Mouse (Mus musculus) embryonic facial prominence, embryonic 13.5 days (tissue): Measurements from ENCODE around the gene Psapl1. TPM values are rescaled to one million over a fixed set of nuclear protein-coding genes. Genes with fewer than 3 reads are reported as not detected.

ENCODE experiments used
- ATAC-seq: fragments of 200-750 bp; cut with Nextera tagmentation; 2 replicates; pipeline ENCODE4 v1.8.0; 2017; ENCODE audit warnings: low read depth; ENCODE audit not compliant: insufficient number of reproducible peaks, insufficient read depth, low FRiP score, low TSS enrichment
- H3K27ac ChIP-seq: fragments of 300-500 bp; sonication (generic); 2 replicates; pipeline ENCODE4 v1.5.1; 2015; ENCODE audit warnings: moderate library complexity, mild to moderate bottlenecking, inconsistent platforms
- H3K27me3 ChIP-seq: fragments of 300-500 bp; sonication (generic); 2 replicates; pipeline ENCODE4 v1.6.1; 2015; ENCODE audit warnings: mild to moderate bottlenecking, inconsistent platforms
- H3K36me3 ChIP-seq: fragments of 300-500 bp; sonication (generic); 2 replicates; pipeline ENCODE4 v1.6.1; 2015; ENCODE audit warnings: mild to moderate bottlenecking, inconsistent platforms
- H3K4me1 ChIP-seq: fragments of 300-500 bp; sonication (generic); 2 replicates; pipeline ENCODE4 v1.6.1; 2015; ENCODE audit warnings: inconsistent platforms
- H3K4me2 ChIP-seq: fragments of 300-500 bp; sonication (generic); 2 replicates; pipeline ENCODE4 v1.6.1; 2015; ENCODE audit warnings: moderate library complexity, mild to moderate bottlenecking, inconsistent platforms
- H3K4me3 ChIP-seq: fragments of 300-500 bp; sonication (generic); 2 replicates; pipeline ENCODE4 v1.5.1; 2015; ENCODE audit warnings: mild to moderate bottlenecking, inconsistent platforms
- H3K9ac ChIP-seq: fragments of 300-500 bp; sonication (generic); 2 replicates; pipeline ENCODE4 v1.6.1; 2015; ENCODE audit warnings: mild to moderate bottlenecking, inconsistent platforms
- H3K9me3 ChIP-seq: fragments of 300-500 bp; sonication (generic); 2 replicates; pipeline ENCODE4 v1.6.1; 2016; ENCODE audit warnings: inconsistent platforms
- WGBS: fragments of 180-500 bp; shearing (Covaris S2); methylation state at CpG from one replicate; pipeline ENCODE4 v1.1.7; 2015; ENCODE audit warnings: mixed read lengths; 5-methylcytosine and 5-hydroxymethylcytosine counted together
- polyA plus RNA-seq: library from polyadenylated mRNA; unstranded; fragments of >200 nt; fragmentation: Nextera tagmentation; extraction: Ambion mirVana; gene quantifications from 2 replicates; pipeline ENCODE4 v1.2.1, GENCODE M21; 2015

Psapl1 gene
- polyA plus RNA-seq, 1 experiment from 2014 or later, result 2.3 TPM

- no peaks in the 10 kb centered on the region for H3K9me3 ChIP-seq
- 85% methylated on average over 7 of the region's 7 CpGs for WGBS
- no peak overlapping the region for H3K4me2 ChIP-seq
- H3K4me3 ChIP-seq, result no peak overlapping the region
- no peaks in the 10 kb centered on the region for H3K4me1 ChIP-seq
- ATAC-seq, result no peak
- no peaks in the 10 kb centered on the region for H3K36me3 ChIP-seq
- H3K9ac ChIP-seq, result no peak overlapping the region
- H3K27ac ChIP-seq, result no peak overlapping the region
- H3K27me3 ChIP-seq, result no peaks in the 10 kb centered on the region
Measured at GRCm38 (mm10) chr5:36182326-36182725, 21.5 kb upstream of the Psapl1 start.

DNA sequence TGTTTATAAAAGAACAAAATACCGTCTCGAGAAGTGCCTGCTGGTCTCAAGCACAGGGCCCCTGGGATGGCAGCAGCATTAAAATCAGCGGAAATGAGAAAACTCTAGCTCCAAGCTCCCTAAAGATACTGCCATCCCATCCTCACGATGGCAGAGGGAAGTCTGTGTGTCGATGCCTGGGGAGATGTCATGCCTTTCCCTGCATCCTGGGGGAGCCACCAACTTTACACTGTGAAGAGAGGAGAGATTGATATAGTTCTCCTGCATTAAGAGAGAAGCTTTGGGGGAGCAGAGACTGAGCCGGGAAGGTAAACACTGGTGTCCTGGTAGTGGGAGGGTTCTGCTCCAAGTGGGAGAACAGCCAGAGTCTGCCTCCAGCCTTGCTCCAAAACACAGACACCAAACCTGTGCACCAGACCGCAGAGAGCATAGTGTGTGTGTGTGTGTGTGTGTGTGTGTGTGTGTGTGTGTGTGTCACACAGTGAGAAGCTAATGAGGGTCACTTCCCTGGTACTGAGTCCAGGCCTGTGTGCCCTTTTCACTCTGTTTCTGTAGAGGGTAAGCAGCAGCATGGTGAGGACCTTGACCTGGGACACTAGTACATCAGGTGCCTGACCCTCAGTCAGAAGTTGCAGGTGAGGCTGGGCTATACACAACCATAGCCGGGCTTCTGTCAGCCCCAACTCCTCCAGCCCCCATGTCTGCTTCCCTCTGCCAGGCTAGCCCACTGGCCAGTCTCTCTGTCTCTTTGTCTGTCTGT, 17.3 kb upstream of the Psapl1 start:
- 59% methylated on average over 8 of the region's 8 CpGs for WGBS
- Histone ChIP-seq H3K4me1 (peaks cover 7% of the 10 kb centered on the region; the same call in 1 of the 2 replicates), H3K9ac (no peak overlapping the region), H3K4me3 (no peak overlapping the region), H3K36me3 (no peaks in the 10 kb centered on the region), H3K4me2 (no peak overlapping the region), H3K27me3 (no peaks in the 10 kb centered on the region), H3K9me3 (no peaks in the 10 kb centered on the region), H3K27ac (no peak overlapping the region)
- no peak for ATAC-seq

DNA sequence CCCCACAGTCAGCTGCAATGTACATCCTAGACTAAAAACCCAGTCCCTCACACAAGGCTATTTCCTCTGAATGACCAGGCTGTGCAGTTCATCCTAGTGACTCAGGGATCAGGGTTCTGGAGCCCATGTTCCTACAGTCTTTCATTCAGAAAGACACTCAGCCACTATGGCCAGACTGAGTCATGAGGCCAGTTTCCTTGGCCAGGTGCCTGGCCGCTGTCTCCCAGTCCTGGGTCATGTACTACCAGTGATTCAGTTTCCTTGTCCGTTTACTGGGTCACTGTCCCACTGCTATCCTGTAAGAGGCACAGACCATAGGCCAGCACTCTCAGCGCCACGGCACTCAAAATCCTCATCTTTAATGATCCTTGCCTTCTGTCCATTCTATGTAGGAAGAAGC, 15.5 kb upstream of the Psapl1 start:
- H3K27ac ChIP-seq, result no peak overlapping the region
- H3K4me2 ChIP-seq, result no peak overlapping the region
- no peaks in the 10 kb centered on the region for H3K36me3 ChIP-seq
- H3K4me3 ChIP-seq, result no peak overlapping the region
- peaks cover 15% of the 10 kb centered on the region for H3K4me1 ChIP-seq
- H3K9me3 ChIP-seq, result no peaks in the 10 kb centered on the region
- no peaks in the 10 kb centered on the region for H3K27me3 ChIP-seq
- 87% methylated on average over 4 of the region's 4 CpGs for WGBS
- ATAC-seq, result no peak
- H3K9ac ChIP-seq, result no peak overlapping the region

GRCm38 (mm10) chr5:36191285-36191684, 12.5 kb upstream of the Psapl1 start:
- no peaks in the 10 kb centered on the region for H3K9me3 ChIP-seq
- H3K4me1 ChIP-seq, result peaks cover 29% of the 10 kb centered on the region
- no peaks in the 10 kb centered on the region for H3K36me3 ChIP-seq
- ATAC-seq, result no peak
- H3K27ac ChIP-seq, result no peak overlapping the region
- no peak overlapping the region for H3K9ac ChIP-seq
- H3K4me2 ChIP-seq, result no peak overlapping the region
- 88% methylated on average over 4 of the region's 4 CpGs for WGBS
- H3K27me3 ChIP-seq, result no peaks in the 10 kb centered on the region
- no peak overlapping the region for H3K4me3 ChIP-seq

DNA sequence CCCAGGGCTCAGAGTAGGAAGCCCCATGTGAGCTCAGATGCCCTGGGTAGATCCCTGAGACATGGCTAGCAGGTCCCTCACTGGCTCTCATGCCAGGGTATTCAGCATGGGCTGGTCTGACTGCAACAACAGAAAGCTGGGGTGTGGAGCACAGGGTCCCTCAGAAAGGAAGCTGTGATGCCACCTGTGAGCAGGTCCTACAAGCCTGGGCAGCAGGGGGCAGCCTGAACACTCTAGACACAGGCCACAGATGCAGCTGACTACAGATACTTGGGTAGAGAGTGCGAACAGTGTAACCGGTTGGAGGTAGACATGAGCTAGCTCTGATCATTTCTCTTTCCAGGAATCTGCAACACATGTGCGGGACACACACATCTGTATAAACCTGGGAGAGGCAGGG, 11.9 kb upstream of the Psapl1 start:
- no peaks in the 10 kb centered on the region for H3K9me3 ChIP-seq
- 76% methylated on average over 3 of the region's 3 CpGs for WGBS

GRCm38 (mm10) chr5:36192677-36193076, 11.1 kb upstream of the Psapl1 start:
- Histone ChIP-seq H3K4me2 (no peak overlapping the region), H3K4me3 (no peak overlapping the region), H3K36me3 (no peaks in the 10 kb centered on the region), H3K4me1 (peaks cover 29% of the 10 kb centered on the region), H3K9me3 (no peaks in the 10 kb centered on the region), H3K27ac (no peak overlapping the region), H3K9ac (no peak overlapping the region), H3K27me3 (no peaks in the 10 kb centered on the region)
- 73% methylated on average over 2 of the region's 2 CpGs for WGBS
- no peak for ATAC-seq

More for the DNA sequence above, 11.9 kb upstream of the Psapl1 start:
- Histone ChIP-seq H3K36me3 (no peaks in the 10 kb centered on the region), H3K9ac (no peak overlapping the region), H3K4me1 (peaks cover 29% of the 10 kb centered on the region), H3K27ac (no peak overlapping the region; the same call in 1 of the 2 replicates), H3K4me3 (no peak overlapping the region), H3K4me2 (no peak overlapping the region), H3K27me3 (no peaks in the 10 kb centered on the region)
- no peak for ATAC-seq

- no peak for ATAC-seq
- H3K9me3 ChIP-seq, result no peaks in the 10 kb centered on the region
- no peak overlapping the region for H3K9ac ChIP-seq
- H3K4me3 ChIP-seq, result no peak overlapping the region
- H3K36me3 ChIP-seq, result no peaks in the 10 kb centered on the region
- no peak overlapping the region for H3K27ac ChIP-seq
- H3K27me3 ChIP-seq, result no peaks in the 10 kb centered on the region
- no peak overlapping the region for H3K4me2 ChIP-seq
- WGBS, result 47% methylated on average over 4 of the region's 4 CpGs
- peaks cover 29% of the 10 kb centered on the region for H3K4me1 ChIP-seq
Measured at GRCm38 (mm10) chr5:36194631-36195030, 9.2 kb upstream of the Psapl1 start.

DNA sequence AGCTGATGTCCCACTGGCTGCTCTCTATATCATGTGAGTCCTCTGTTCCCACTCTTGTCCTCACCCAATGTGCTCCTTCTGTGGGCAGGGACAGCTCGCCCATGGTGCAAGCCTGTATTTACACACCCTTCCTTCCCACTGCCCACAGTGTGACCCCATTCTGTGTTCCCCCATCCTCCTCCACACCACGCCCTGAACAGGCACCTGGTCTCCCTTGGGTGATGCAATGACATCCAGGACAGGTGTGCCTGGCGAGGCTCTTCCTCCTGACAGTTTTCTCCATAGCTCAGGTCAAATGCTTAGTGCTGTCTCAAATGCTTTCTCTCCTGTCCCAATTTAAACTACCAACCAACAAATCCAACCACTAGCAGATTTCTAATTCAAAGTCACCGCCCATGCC, 8.4 kb upstream of the Psapl1 start:
- Histone ChIP-seq H3K9me3 (no peaks in the 10 kb centered on the region), H3K4me3 (no peak overlapping the region), H3K9ac (no peak overlapping the region), H3K36me3 (no peaks in the 10 kb centered on the region), H3K4me1 (peaks cover 29% of the 10 kb centered on the region), H3K27me3 (no peaks in the 10 kb centered on the region), H3K4me2 (no peak overlapping the region), H3K27ac (no peak overlapping the region)
- WGBS, result 82% methylated on average over 4 of the region's 4 CpGs
- no peak for ATAC-seq

- H3K36me3 ChIP-seq, result no peaks in the 10 kb centered on the region
- no peak overlapping the region for H3K4me3 ChIP-seq
- no peak for ATAC-seq
- H3K9ac ChIP-seq, result no peak overlapping the region
- H3K27ac ChIP-seq, result no peak overlapping the region
- no peaks in the 10 kb centered on the region for H3K27me3 ChIP-seq
- no peaks in the 10 kb centered on the region for H3K9me3 ChIP-seq
- peaks cover 8% of the 10 kb centered on the region for H3K4me1 ChIP-seq
- H3K4me2 ChIP-seq, result no peak overlapping the region
- WGBS, result 68% methylated on average over 1 of the region's 1 CpGs
Measured at GRCm38 (mm10) chr5:36199519-36199918, 4.3 kb upstream of the Psapl1 start.

GRCm38 (mm10) chr5:36202781-36203180, 1.0 kb upstream of the Psapl1 start:
- ATAC-seq, result no peak
- Histone ChIP-seq H3K36me3 (no peaks in the 10 kb centered on the region), H3K9me3 (no peaks in the 10 kb centered on the region), H3K9ac (no peak overlapping the region), H3K27me3 (no peaks in the 10 kb centered on the region), H3K4me3 (no peak overlapping the region), H3K4me1 (no peaks in the 10 kb centered on the region), H3K27ac (no peak overlapping the region; the same call in 1 of the 2 replicates), H3K4me2 (no peak overlapping the region)
- 67% methylated on average over 5 of the region's 5 CpGs for WGBS

DNA sequence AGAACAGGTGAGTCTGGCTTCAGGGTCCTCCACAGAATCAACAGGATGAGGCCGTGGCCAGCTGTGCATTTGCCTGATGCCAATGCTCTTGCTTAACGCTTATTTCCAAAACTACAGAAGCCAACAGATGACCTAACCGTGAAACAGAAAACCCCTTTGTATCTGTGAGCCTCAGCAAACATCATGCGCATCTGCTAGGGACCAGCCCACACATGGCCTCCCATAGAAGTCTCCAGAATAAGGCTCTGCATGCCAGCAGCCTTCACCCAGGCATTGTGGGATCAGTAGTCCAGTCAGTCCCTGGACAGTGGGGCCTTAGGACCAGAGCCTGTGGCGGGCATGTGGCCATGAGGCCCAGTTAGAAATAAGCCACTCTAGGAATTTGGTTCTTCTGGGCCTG, 400 bp upstream of the Psapl1 start:
- no peak overlapping the region; the same call in 1 of the 2 replicates for H3K27ac ChIP-seq

DNA sequence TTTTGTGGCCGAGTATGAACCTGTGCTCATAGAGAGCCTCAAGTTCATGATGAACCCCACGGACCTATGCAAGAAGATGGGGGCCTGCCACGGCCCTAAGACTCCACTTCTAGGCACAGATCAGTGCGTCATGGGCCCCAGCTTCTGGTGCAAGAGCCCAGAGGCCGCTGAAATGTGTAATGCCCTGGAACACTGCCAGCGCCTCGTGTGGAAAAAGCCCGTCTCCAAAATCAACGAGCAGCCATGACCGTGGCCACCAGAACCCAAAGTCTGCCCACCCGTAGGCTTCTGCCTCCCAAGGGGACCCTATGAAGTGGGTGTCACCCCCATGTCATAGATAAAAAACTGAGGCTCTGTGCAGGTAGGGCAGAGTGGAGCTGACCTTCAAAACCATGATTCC, 1.6 kb downstream of the Psapl1 start:
- Histone ChIP-seq H3K4me2 (no peak overlapping the region), H3K27ac (no peak overlapping the region), H3K4me1 (0 out of 2 replicates have a peak, but pooled peaks cover 4% of the 10 kb centered on the region), H3K36me3 (no peaks in the 10 kb centered on the region), H3K9me3 (no peaks in the 10 kb centered on the region), H3K4me3 (no peak overlapping the region), H3K9ac (no peak overlapping the region), H3K27me3 (no peaks in the 10 kb centered on the region)
- no peak for ATAC-seq
- WGBS, result 84% methylated on average over 11 of the region's 11 CpGs

More for the DNA sequence above, 400 bp upstream of the Psapl1 start:
- H3K4me1 ChIP-seq, result 0 out of 2 replicates have a peak, but pooled peaks cover 4% of the 10 kb centered on the region
- H3K9ac ChIP-seq, result no peak overlapping the region
- no peaks in the 10 kb centered on the region for H3K9me3 ChIP-seq
- no peak overlapping the region for H3K4me3 ChIP-seq
- WGBS, result 78% methylated on average over 5 of the region's 5 CpGs
- no peaks in the 10 kb centered on the region for H3K36me3 ChIP-seq
- no peak overlapping the region for H3K4me2 ChIP-seq
- H3K27me3 ChIP-seq, result no peaks in the 10 kb centered on the region
- ATAC-seq, result no peak
